Mouse (Mus musculus): ENCODE data around the gene Gm26920. TPM values are rescaled to one million over a fixed set of nuclear protein-coding genes. Genes with fewer than 3 reads are reported as not detected.

Gene Gm26920
- polyA plus RNA-seq, 1 experiment = 2.3 TPM

- TF ChIP-seq POLR2A (IDR thresholded peaks at IDR 0.05; ENCODE audit: low read depth, low read length) = peak; percentile 15; the same call in 1 of the 2 replicates
- TF ChIP-seq CTCF (IDR thresholded peaks at IDR 0.05; ENCODE audit: borderline replicate concordance, insufficient read depth, low read length) = no peak
- no peaks in the 10 kb centered on the region for H3K4me1 ChIP-seq (ENCODE audit: control insufficient read depth, insufficient read depth, low read length)
- peak overlapping the region; percentile 74 for H3K27ac ChIP-seq (ENCODE audit: insufficient read depth, low read length)
- H3K4me3 ChIP-seq (ENCODE audit: insufficient read depth, low read length) = peak overlapping the region; percentile 88
Measured at GRCm38 (mm10) chr7:30095551-30096125, 5.4 kb upstream of the Gm26920 start.

GRCm38 (mm10) chr7:30094646-30095429 lies 4.6 kb upstream of the Gm26920 start, which contains the start of gene Zfp260:
Gene Zfp260 (plus strand): TSS chr7:30094777.
- no peaks in the 10 kb centered on the region for H3K4me1 ChIP-seq (ENCODE audit: control insufficient read depth, insufficient read depth, low read length)
- H3K27ac ChIP-seq (ENCODE audit: insufficient read depth, low read length) = peak within 1 kb of the TSS; percentile 98
- peak within 1 kb of the TSS; percentile 88 for H3K4me3 ChIP-seq (ENCODE audit: insufficient read depth, low read length)
- TF ChIP-seq CTCF (IDR thresholded peaks at IDR 0.05; ENCODE audit: borderline replicate concordance, insufficient read depth, low read length) = no peak
- TF ChIP-seq POLR2A (IDR thresholded peaks at IDR 0.05; ENCODE audit: low read depth, low read length) = peak; percentile 87

- Histone ChIP-seq H3K4me1 (ENCODE audit: control insufficient read depth, insufficient read depth, low read length) (no peaks in the 10 kb centered on the region), H3K27ac (ENCODE audit: insufficient read depth, low read length) (no peak overlapping the region), H3K4me3 (ENCODE audit: insufficient read depth, low read length) (peak overlapping the region; percentile 26)
- TF ChIP-seq POLR2A (IDR thresholded peaks at IDR 0.05; ENCODE audit: low read depth, low read length) (no peak), CTCF (IDR thresholded peaks at IDR 0.05; ENCODE audit: borderline replicate concordance, insufficient read depth, low read length) (no peak)
Measured at GRCm38 (mm10) chr7:30093918-30094415, 3.8 kb upstream of the Gm26920 start.

GRCm38 (mm10) chr7:30092666-30093065 lies 2.5 kb upstream of the Gm26920 start:
- Histone ChIP-seq H3K4me1 (ENCODE audit: control insufficient read depth, insufficient read depth, low read length) (no peaks in the 10 kb centered on the region), H3K4me3 (ENCODE audit: insufficient read depth, low read length) (no peak overlapping the region), H3K27ac (ENCODE audit: insufficient read depth, low read length) (no peak overlapping the region)
- no peak for TF ChIP-seq CTCF (IDR thresholded peaks at IDR 0.05; ENCODE audit: borderline replicate concordance, insufficient read depth, low read length)
- TF ChIP-seq POLR2A (IDR thresholded peaks at IDR 0.05; ENCODE audit: low read depth, low read length) = no peak

- TF ChIP-seq POLR2A (IDR thresholded peaks at IDR 0.05; ENCODE audit: low read depth, low read length) = no peak
- TF ChIP-seq CTCF (IDR thresholded peaks at IDR 0.05; ENCODE audit: borderline replicate concordance, insufficient read depth, low read length) = no peak
Measured at GRCm38 (mm10) chr7:30090970-30091585, 868 bp upstream of the Gm26920 start.

GRCm38 (mm10) chr7:30089405-30089804 lies 805 bp downstream of the Gm26920 start:
- no peak for TF ChIP-seq POLR2A (IDR thresholded peaks at IDR 0.05; ENCODE audit: low read depth, low read length)
- TF ChIP-seq CTCF (IDR thresholded peaks at IDR 0.05; ENCODE audit: borderline replicate concordance, insufficient read depth, low read length) = no peak
- H3K4me1 ChIP-seq (ENCODE audit: control insufficient read depth, insufficient read depth, low read length) = 0 out of 2 replicates have a peak, but pooled peaks cover 2% of the 10 kb centered on the region
- no peak overlapping the region for H3K27ac ChIP-seq (ENCODE audit: insufficient read depth, low read length)
- peak overlapping the region; percentile 71 for H3K4me3 ChIP-seq (ENCODE audit: insufficient read depth, low read length)

More at GRCm38 (mm10) chr7:30090970-30091585, 868 bp upstream of the Gm26920 start:
- Histone ChIP-seq H3K4me3 (ENCODE audit: insufficient read depth, low read length) (peak overlapping the region; percentile 4; the same call in 1 of the 2 replicates), H3K27ac (ENCODE audit: insufficient read depth, low read length) (peak overlapping the region; percentile 73), H3K4me1 (ENCODE audit: control insufficient read depth, insufficient read depth, low read length) (0 out of 2 replicates have a peak, but pooled peaks cover 2% of the 10 kb centered on the region)

- Histone ChIP-seq H3K4me3 (ENCODE audit: insufficient read depth, low read length) (no peak overlapping the region), H3K4me1 (ENCODE audit: control insufficient read depth, insufficient read depth, low read length) (0 out of 2 replicates have a peak, but pooled peaks cover 2% of the 10 kb centered on the region), H3K27ac (ENCODE audit: insufficient read depth, low read length) (no peak overlapping the region)
- TF ChIP-seq POLR2A (IDR thresholded peaks at IDR 0.05; ENCODE audit: low read depth, low read length) (no peak), CTCF (IDR thresholded peaks at IDR 0.05; ENCODE audit: borderline replicate concordance, insufficient read depth, low read length) (no peak)
Measured at GRCm38 (mm10) chr7:30086524-30086923, 3.7 kb downstream of the Gm26920 start.

GRCm38 (mm10) chr7:30072146-30073028 lies 17.8 kb downstream of the Gm26920 start, which contains the start of gene Zfp82:
Gene Zfp82 (minus strand): TSS chr7:30072900.
- TF ChIP-seq CTCF (IDR thresholded peaks at IDR 0.05; ENCODE audit: borderline replicate concordance, insufficient read depth, low read length) = no peak
- TF ChIP-seq POLR2A (IDR thresholded peaks at IDR 0.05; ENCODE audit: low read depth, low read length) = peak; percentile 79
- Histone ChIP-seq H3K4me3 (ENCODE audit: insufficient read depth, low read length) (peak within 1 kb of the TSS; percentile 56), H3K4me1 (ENCODE audit: control insufficient read depth, insufficient read depth, low read length) (no peaks in the 10 kb centered on the region), H3K27ac (ENCODE audit: insufficient read depth, low read length) (no peak within 1 kb of the TSS)

- Histone ChIP-seq H3K4me1 (ENCODE audit: control insufficient read depth, insufficient read depth, low read length) (no peaks in the 10 kb centered on the region), H3K4me3 (ENCODE audit: insufficient read depth, low read length) (no peak overlapping the region), H3K27ac (ENCODE audit: insufficient read depth, low read length) (no peak overlapping the region)
- TF ChIP-seq POLR2A (IDR thresholded peaks at IDR 0.05; ENCODE audit: low read depth, low read length) = no peak
- TF ChIP-seq CTCF (IDR thresholded peaks at IDR 0.05; ENCODE audit: borderline replicate concordance, insufficient read depth, low read length) = peak; percentile 24; the same call in 1 of the 2 replicates
Measured at GRCm38 (mm10) chr7:30064622-30065021, 25.6 kb downstream of the Gm26920 start.

Data from embryonic fibroblast, embryonic 13.5 days (primary cell).